Mouse (Mus musculus) thymus, adult 2 months (tissue): ENCODE measurements around the gene Mpped1. TPM values are rescaled to one million over a fixed set of nuclear protein-coding genes. Genes with fewer than 3 reads are reported as not detected.

Source experiments
- DNase-seq: peaks from one replicate; pipeline ENCODE4 v3.0.0; 2021
- H3K27ac ChIP-seq: fragments of 200-500 bp; 2 replicates; pipeline ENCODE4 v1.5.1; 2012; ENCODE audit warnings: low read length, control low read depth; ENCODE audit not compliant: control insufficient read depth, insufficient read depth
- H3K27me3 ChIP-seq: fragments of 200-500 bp; 2 replicates; pipeline ENCODE4 v1.6.1; 2012; ENCODE audit warnings: mild to moderate bottlenecking, low read length, moderate library complexity, mixed read lengths; ENCODE audit not compliant: control insufficient read depth, insufficient read depth
- H3K36me3 ChIP-seq: fragments of 200-500 bp; 2 replicates; pipeline ENCODE4 v1.6.1; 2012; ENCODE audit warnings: mild to moderate bottlenecking, low read length, moderate library complexity; ENCODE audit not compliant: control insufficient read depth, insufficient read depth
- H3K4me1 ChIP-seq: fragments of 200-500 bp; replicated peaks from 2 replicates; pipeline ENCODE4 v1.6.1; 2012; ENCODE audit warnings: low read length; ENCODE audit not compliant: control insufficient read depth, insufficient read depth
- H3K4me3 ChIP-seq: fragments of 200-500 bp; 2 replicates; pipeline ENCODE4 v1.5.1; 2012; ENCODE audit warnings: mild to moderate bottlenecking, low read length, control low read depth, moderate library complexity; ENCODE audit not compliant: control insufficient read depth, insufficient read depth
- CTCF ChIP-seq: fragments of 200-500 bp; IDR thresholded peaks from 2 replicates; pipeline ENCODE4 v1.5.1; 2012; ENCODE audit warnings: mild to moderate bottlenecking, control low read depth, low read length, moderate library complexity, borderline replicate concordance; ENCODE audit not compliant: control insufficient read depth, poor library complexity, insufficient read depth; ENCODE audit errors: extremely low read depth
- POLR2A ChIP-seq: fragments of 200-500 bp; IDR thresholded peaks from 2 replicates; pipeline ENCODE4 v1.6.1; 2012; ENCODE audit warnings: mild to moderate bottlenecking, low read length, control low read depth, moderate library complexity; ENCODE audit not compliant: control insufficient read depth, poor library complexity, insufficient read depth; ENCODE audit errors: extremely low read depth
- WGBS: fragments of 180-500 bp; shearing (Covaris S2); methylation state at CpG from one replicate; pipeline ENCODE4 v1.1.7; 2018; 5-methylcytosine and 5-hydroxymethylcytosine counted together
- polyA plus RNA-seq: library from polyadenylated mRNA; depleted of rRNA; stranded (reverse); fragments of >200 nt; gene quantifications from 2 replicates; pipeline ENCODE4 v1.2.3, GENCODE M21; 2012

The Mpped1 gene
- polyA plus RNA-seq, 1 experiment: 0.31 TPM

- WGBS: 83% methylated on average over 9 of the region's 9 CpGs
- Histone ChIP-seq H3K27ac (no peak overlapping the region), H3K4me1 (no peaks in the 10 kb centered on the region), H3K36me3 (no peaks in the 10 kb centered on the region), H3K4me3 (no peak overlapping the region), H3K27me3 (peaks cover 3% of the 10 kb centered on the region; the same call in 1 of the 2 replicates)
- TF ChIP-seq POLR2A (no peak), CTCF (no peak)
- no peak for DNase-seq
Measured at GRCm38 (mm10) chr15:83784772-83785171, 5.5 kb downstream of the Mpped1 start.

GRCm38 (mm10) chr15:83789046-83789445, 9.8 kb downstream of the Mpped1 start:
- Histone ChIP-seq H3K27me3 (no peaks in the 10 kb centered on the region), H3K4me3 (no peak overlapping the region), H3K27ac (no peak overlapping the region), H3K4me1 (no peaks in the 10 kb centered on the region), H3K36me3 (no peaks in the 10 kb centered on the region)
- WGBS: 82% methylated on average over 9 of the region's 9 CpGs
- TF ChIP-seq POLR2A: no peak
- no peak for TF ChIP-seq CTCF
- no peak for DNase-seq

GRCm38 (mm10) chr15:83796924-83797323, 17.7 kb downstream of the Mpped1 start:
- Histone ChIP-seq H3K36me3 (no peaks in the 10 kb centered on the region), H3K27ac (no peak overlapping the region), H3K4me3 (no peak overlapping the region), H3K4me1 (no peaks in the 10 kb centered on the region), H3K27me3 (no peaks in the 10 kb centered on the region)
- DNase-seq: no peak
- TF ChIP-seq POLR2A (no peak), CTCF (no peak)
- WGBS: 80% methylated on average over 7 of the region's 7 CpGs

GRCm38 (mm10) chr15:83798964-83799363, 19.7 kb downstream of the Mpped1 start:
- H3K4me1 ChIP-seq: no peaks in the 10 kb centered on the region
- 86% methylated on average over 11 of the region's 11 CpGs for WGBS
- DNase-seq: no peak
- H3K27ac ChIP-seq: no peak overlapping the region
- H3K4me3 ChIP-seq: no peak overlapping the region
- H3K36me3 ChIP-seq: no peaks in the 10 kb centered on the region
- no peaks in the 10 kb centered on the region for H3K27me3 ChIP-seq
- TF ChIP-seq CTCF: no peak
- TF ChIP-seq POLR2A: no peak

GRCm38 (mm10) chr15:83801011-83801410, 21.7 kb downstream of the Mpped1 start:
- H3K4me3 ChIP-seq: no peak overlapping the region
- TF ChIP-seq CTCF (no peak), POLR2A (no peak)
- H3K27me3 ChIP-seq: no peaks in the 10 kb centered on the region
- WGBS: 72% methylated on average over 5 of the region's 5 CpGs
- DNase-seq: no peak
- no peaks in the 10 kb centered on the region for H3K36me3 ChIP-seq
- no peaks in the 10 kb centered on the region for H3K4me1 ChIP-seq
- H3K27ac ChIP-seq: no peak overlapping the region

- no peaks in the 10 kb centered on the region for H3K36me3 ChIP-seq
- H3K27ac ChIP-seq: no peak overlapping the region
- WGBS: 79% methylated on average over 6 of the region's 6 CpGs
- no peak for DNase-seq
- TF ChIP-seq CTCF (no peak), POLR2A (no peak)
- H3K27me3 ChIP-seq: no peaks in the 10 kb centered on the region
- H3K4me1 ChIP-seq: no peaks in the 10 kb centered on the region
- H3K4me3 ChIP-seq: no peak overlapping the region
Measured at GRCm38 (mm10) chr15:83814106-83814505, 34.8 kb downstream of the Mpped1 start.

GRCm38 (mm10) chr15:83828011-83828410, 48.7 kb downstream of the Mpped1 start:
- H3K4me3 ChIP-seq: no peak overlapping the region
- H3K27ac ChIP-seq: no peak overlapping the region
- DNase-seq: no peak
- TF ChIP-seq CTCF (no peak), POLR2A (no peak)
- no peaks in the 10 kb centered on the region for H3K27me3 ChIP-seq
- H3K4me1 ChIP-seq: no peaks in the 10 kb centered on the region
- WGBS: 85% methylated on average over 8 of the region's 8 CpGs
- H3K36me3 ChIP-seq: no peaks in the 10 kb centered on the region
